ENCODE assay signal across 8 mouse cellular contexts in genomic region chr9:114781526-114782212, GRCm38 (mm10). TPM values are rescaled to one million over a fixed set of nuclear protein-coding genes. Genes with fewer than 3 reads are reported as not detected.
DNase-seq lines count a peak whose midpoint lies in the region; ATAC-seq and TF ChIP-seq lines count a peak whose summit lies in the region.

Gene Cmtm7 (minus strand): TSS chr9:114781856.

- TF ChIP-seq POLR2A in testis, adult 2 months (IDR thresholded peaks at IDR 0.05; ENCODE audit: control insufficient read depth, low read depth, low read length) = no peak

- whole genome bisulfite sequencing in liver, embryonic 15.5 days (ENCODE audit: insufficient replicate concordance) = under 1% methylated on average over 54 of the region's 54 CpGs

- peak within 1 kb of the TSS; percentile 46 for H3K9ac ChIP-seq in liver, embryonic 15.5 days

- peak within 1 kb of the TSS; percentile 84 for H3K27ac ChIP-seq in liver, embryonic 15.5 days (replicated peaks)
- H3K27ac ChIP-seq in testis, adult 2 months (ENCODE audit: control insufficient read depth, insufficient read depth, low read depth, low read length) = peak within 1 kb of the TSS; percentile 51

- TF ChIP-seq CTCF in testis, adult 2 months (IDR thresholded peaks at IDR 0.05; ENCODE audit: control insufficient read depth, insufficient read depth, insufficient replicate concordance, low read depth, low read length) = no peak

- ATAC-seq in frontal cortex, adult (ENCODE audit: low TSS enrichment) = peak; percentile 31; the same call in 1 of the 2 replicates
- peak; percentile 72 for ATAC-seq in inflammation-experienced regulatory T-cells, adult 6 months
- peak; percentile 75 for ATAC-seq in liver, embryonic 15.5 days (ENCODE audit: insufficient read depth)

- H3K9me3 ChIP-seq in liver, embryonic 15.5 days (replicated peaks) = no peaks in the 10 kb centered on the region

- peak within 1 kb of the TSS; percentile 60 for H3K4me3 ChIP-seq in liver, embryonic 15.5 days (replicated peaks)
- H3K4me3 ChIP-seq in testis, adult 2 months (ENCODE audit: control insufficient read depth, low read depth, low read length) = peak within 1 kb of the TSS; percentile 82

- H3K36me3 ChIP-seq in liver, embryonic 15.5 days (replicated peaks) = no peaks in the 10 kb centered on the region
- H3K36me3 ChIP-seq in testis, adult 2 months (ENCODE audit: control insufficient read depth, insufficient read depth, low read length) = no peaks in the 10 kb centered on the region

- H3K27me3 ChIP-seq in liver, embryonic 15.5 days = peaks cover 23% of the 10 kb centered on the region
- no peaks in the 10 kb centered on the region for H3K27me3 ChIP-seq in testis, adult 2 months (ENCODE audit: control insufficient read depth, insufficient read depth, low read length)

- no peak for DNase-seq in frontal cortex, adult 2 months (ENCODE audit: extremely low spot score in 1 of 2, low spot score in 1 of 2)
- DNase-seq in cerebellum, postnatal 25 days = peak; percentile 31 to 49
- peak; percentile 66 to 70 for DNase-seq in gastrocnemius, postnatal 36 days
- DNase-seq in neural tube, embryonic 10.5 days (ENCODE audit: extremely low spot score, low spot score) = peak; percentile 82

- peaks cover 48% of the 10 kb centered on the region for H3K4me1 ChIP-seq in liver, embryonic 15.5 days (replicated peaks)
- peaks cover 24% of the 10 kb centered on the region for H3K4me1 ChIP-seq in testis, adult 2 months (ENCODE audit: control insufficient read depth, insufficient read depth, low read length)

- peak within 1 kb of the TSS; percentile 84 for H3K4me2 ChIP-seq in liver, embryonic 15.5 days

- intact Hi-C loops in gastrocnemius, postnatal 36 days (cut with DNase I) = no loop called here

RNA-seq across cellular contexts. Expression of gene Cmtm7, which starts in this region (rescaled TPM):
- polyA plus RNA-seq in frontal cortex, adult 2 months (2012; rRNA removed) = 9.5 and 9.8 TPM in 2 replicates
- 1 to 10 TPM; 4.8 to 5.3 TPM for total RNA-seq in gastrocnemius, postnatal 36 days (2021)
- 100 to 1,000 TPM in 1 of 3 experiments, 10 to 100 TPM in 2; 44.6 to 117 (median 64.8) TPM for polyA plus RNA-seq in inflammation-experienced regulatory T-cells, adult 6 months (2017; shearing (Covaris generic))
- 56.5 and 59.9 TPM in 2 replicates for polyA plus RNA-seq in liver, embryonic 15.5 days (2015; fragmentation: Nextera tagmentation; extraction: Ambion mirVana)
- 6.8 and 10.1 TPM in 2 replicates for polyA plus RNA-seq in testis, adult 2 months (2012; rRNA removed)

Comparison
In these comparisons a context has a peak if more than half of its experiments do, and no peak if none do; other contexts are left out.
1. DNase-seq: peak in cerebellum, postnatal 25 days (2 of 2), gastrocnemius, postnatal 36 days (2 of 2) and neural tube, embryonic 10.5 days (single experiment); none in frontal cortex, adult 2 months (0 of 2).
2. Peak in every context shown above with its lines, with median percentiles within 50 percentile points of each other: ATAC-seq.